Mouse (Mus musculus): ENCODE results near the gene Phyhipl. TPM values are rescaled to one million over a fixed set of nuclear protein-coding genes. Genes with fewer than 3 reads are reported as not detected.

Gene Phyhipl
- total and polyA plus RNA-seq, 2 experiments from 2014 or later, result 38.5 to 307 TPM

GRCm38 (mm10) chr10:70520143-70521131, 135.3 kb downstream of the Phyhipl start:
- ATAC-seq (ENCODE audit: low FRiP score) (peak; percentile 84), DNase-seq (ENCODE audit: low spot score) (peak; percentile 77)
- TF ChIP-seq CTCF (IDR thresholded peaks at IDR 0.05), result no peak
- Histone ChIP-seq H3K36me3 (ENCODE audit: insufficient read depth, low read length) (no peaks in the 10 kb centered on the region; the same call in none of the 2 replicates), H3K27me3 (ENCODE audit: insufficient read depth, low read length) (no peaks in the 10 kb centered on the region), H3K4me3 (ENCODE audit: low read depth, low read length) (peak overlapping the region; percentile 45), H3K27ac (ENCODE audit: low read depth, low read length) (peak overlapping the region; percentile 80), H3K9ac (replicated peaks; ENCODE audit: low read length, poor library complexity, severe bottlenecking) (peak overlapping the region; percentile 55), H3K9me3 (ENCODE audit: low read length) (no peaks in the 10 kb centered on the region), H3K4me2 (ENCODE audit: low read depth, low read length, poor library complexity, severe bottlenecking) (peak overlapping the region; percentile 85), H3K4me1 (ENCODE audit: insufficient read depth, low read length) (peaks cover 13% of the 10 kb centered on the region)
- 2% methylated on average over 38 of the region's 38 CpGs for WGBS

- Histone ChIP-seq H3K27ac (ENCODE audit: low read depth, low read length) (no peak overlapping the region; the same call in 1 of the 2 replicates), H3K4me1 (ENCODE audit: insufficient read depth, low read length) (peaks cover 13% of the 10 kb centered on the region), H3K4me3 (ENCODE audit: low read depth, low read length) (peak overlapping the region; percentile 45), H3K4me2 (ENCODE audit: low read depth, low read length, poor library complexity, severe bottlenecking) (peak overlapping the region; percentile 85), H3K9ac (replicated peaks; ENCODE audit: low read length, poor library complexity, severe bottlenecking) (peak overlapping the region; percentile 55), H3K9me3 (ENCODE audit: low read length) (no peaks in the 10 kb centered on the region), H3K27me3 (ENCODE audit: insufficient read depth, low read length) (no peaks in the 10 kb centered on the region), H3K36me3 (ENCODE audit: insufficient read depth, low read length) (no peaks in the 10 kb centered on the region; the same call in none of the 2 replicates)
- TF ChIP-seq CTCF (IDR thresholded peaks at IDR 0.05), result no peak
- ATAC-seq (ENCODE audit: low FRiP score), result peak; percentile 31
- 7% methylated on average over 14 of the region's 14 CpGs for WGBS
- no peak for DNase-seq (ENCODE audit: low spot score)
These were observed 136.1 kb downstream of the Phyhipl start for GRCm38 (mm10) chr10:70519640-70520099.

- Histone ChIP-seq H3K27me3 (ENCODE audit: insufficient read depth, low read length) (no peaks in the 10 kb centered on the region), H3K9ac (replicated peaks; ENCODE audit: low read length, poor library complexity, severe bottlenecking) (no peak overlapping the region), H3K4me2 (ENCODE audit: low read depth, low read length, poor library complexity, severe bottlenecking) (no peak overlapping the region), H3K4me3 (ENCODE audit: low read depth, low read length) (no peak overlapping the region), H3K27ac (ENCODE audit: low read depth, low read length) (no peak overlapping the region), H3K4me1 (ENCODE audit: insufficient read depth, low read length) (peaks cover 13% of the 10 kb centered on the region), H3K9me3 (ENCODE audit: low read length) (no peaks in the 10 kb centered on the region), H3K36me3 (ENCODE audit: insufficient read depth, low read length) (no peaks in the 10 kb centered on the region; the same call in 1 of the 2 replicates)
- TF ChIP-seq CTCF (IDR thresholded peaks at IDR 0.05), result no peak
- WGBS, result 95% methylated on average over 8 of the region's 8 CpGs
- ATAC-seq (ENCODE audit: low FRiP score), result no peak
- no peak for DNase-seq (ENCODE audit: low spot score)
These were observed 139.1 kb downstream of the Phyhipl start for GRCm38 (mm10) chr10:70516661-70517060.

DNA sequence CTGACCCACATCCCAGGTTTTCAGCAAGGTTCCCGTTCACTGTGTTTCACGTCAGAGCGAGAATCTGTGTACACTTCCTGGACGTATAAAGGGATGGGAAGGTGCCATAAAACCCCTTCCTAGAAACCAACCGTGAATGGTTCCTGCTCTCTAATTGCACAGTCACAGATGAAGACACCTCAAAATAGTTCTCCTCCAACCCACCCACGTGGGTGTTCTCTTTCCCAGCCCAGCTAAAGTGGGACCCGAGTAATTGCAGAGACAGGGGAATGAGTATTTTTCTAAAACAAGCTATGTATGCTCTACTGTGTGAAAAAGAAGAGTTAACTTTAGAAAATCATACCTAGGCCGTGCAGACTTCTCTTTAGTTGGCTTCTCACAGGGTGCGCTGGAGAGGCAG, 140.9 kb downstream of the Phyhipl start:
- no peaks in the 10 kb centered on the region for H3K27me3 ChIP-seq (ENCODE audit: insufficient read depth, low read length)
- no peak overlapping the region for H3K4me3 ChIP-seq (ENCODE audit: low read depth, low read length)
- WGBS, result 88% methylated on average over 9 of the region's 9 CpGs
- DNase-seq (ENCODE audit: low spot score) (no peak), ATAC-seq (ENCODE audit: low FRiP score) (no peak)
- H3K36me3 ChIP-seq (ENCODE audit: insufficient read depth, low read length), result no peaks in the 10 kb centered on the region; the same call in 1 of the 2 replicates
- no peak overlapping the region for H3K9ac ChIP-seq (replicated peaks; ENCODE audit: low read length, poor library complexity, severe bottlenecking)
- no peak overlapping the region for H3K27ac ChIP-seq (ENCODE audit: low read depth, low read length)
- H3K4me2 ChIP-seq (ENCODE audit: low read depth, low read length, poor library complexity, severe bottlenecking), result no peak overlapping the region
- TF ChIP-seq CTCF (IDR thresholded peaks at IDR 0.05), result no peak
- no peaks in the 10 kb centered on the region for H3K9me3 ChIP-seq (ENCODE audit: low read length)
- peaks cover 4% of the 10 kb centered on the region for H3K4me1 ChIP-seq (ENCODE audit: insufficient read depth, low read length)

- Histone ChIP-seq H3K9ac (replicated peaks; ENCODE audit: low read length, poor library complexity, severe bottlenecking) (no peak overlapping the region), H3K4me1 (ENCODE audit: insufficient read depth, low read length) (no peaks in the 10 kb centered on the region), H3K4me2 (ENCODE audit: low read depth, low read length, poor library complexity, severe bottlenecking) (no peak overlapping the region), H3K4me3 (ENCODE audit: low read depth, low read length) (no peak overlapping the region), H3K27me3 (ENCODE audit: insufficient read depth, low read length) (no peaks in the 10 kb centered on the region), H3K27ac (ENCODE audit: low read depth, low read length) (no peak overlapping the region), H3K36me3 (ENCODE audit: insufficient read depth, low read length) (no peaks in the 10 kb centered on the region; the same call in 1 of the 2 replicates), H3K9me3 (ENCODE audit: low read length) (no peaks in the 10 kb centered on the region)
- ATAC-seq (ENCODE audit: low FRiP score) (no peak), DNase-seq (ENCODE audit: low spot score) (no peak)
- peak; percentile 44 for TF ChIP-seq CTCF (IDR thresholded peaks at IDR 0.05)
- WGBS, result 90% methylated on average over 3 of the region's 3 CpGs
These were observed 147.9 kb downstream of the Phyhipl start for GRCm38 (mm10) chr10:70507880-70508279.

Other genes starting within 250 kb of the Phyhipl start
- 10.1 and 11.0 TPM in 2 replicates for gene Fam13c, start 215.5 kb downstream of the Phyhipl start, total RNA-seq (2014; rRNA removed)
- gene Fam13c, start 215.5 kb downstream of the Phyhipl start, polyA plus RNA-seq (2015; fragmentation: Nextera tagmentation; extraction: Ambion mirVana), result 23.1 and 23.6 TPM in 2 replicates